Comparison of ENCODE assay signal across 11 mouse cellular contexts in genomic region chr13:37492115-37493001, GRCm38 (mm10).
DNase-seq lines count a peak whose midpoint lies in the region; ATAC-seq and TF ChIP-seq lines count a peak whose summit lies in the region.
"Had no signal": no experiment of that assay in that cellular context is flagged by ENCODE, and none has a peak within 500 bp of the region (broad histone marks: within the 10 kb centered on the region; RNA-seq: fewer than 3 reads in every experiment).

No protein-coding gene starts in this region.

- no peak overlapping the region for H3K4me2 ChIP-seq in embryonic facial prominence, embryonic 14.5 days (ENCODE audit: low read depth, low read length)
- no peak overlapping the region for H3K4me2 ChIP-seq in lung, embryonic 16.5 days (ENCODE audit: low read depth, low read length)
- no peak overlapping the region for H3K4me2 ChIP-seq in midbrain, postnatal 0 days (ENCODE audit: low read depth, low read length, poor library complexity, severe bottlenecking)

- H3K9me3 ChIP-seq in embryonic facial prominence, embryonic 14.5 days (ENCODE audit: control insufficient read depth, low read length), result no peaks in the 10 kb centered on the region
- H3K9me3 ChIP-seq in lung, embryonic 16.5 days (ENCODE audit: control insufficient read depth, low read length), result no peaks in the 10 kb centered on the region
- H3K9me3 ChIP-seq in midbrain, postnatal 0 days (ENCODE audit: low read length), result no peaks in the 10 kb centered on the region

- H3K4me1 ChIP-seq in kidney, adult 2 months (ENCODE audit: control insufficient read depth, insufficient read depth, low read length), result no peaks in the 10 kb centered on the region
- H3K4me1 ChIP-seq in embryonic facial prominence, embryonic 14.5 days (ENCODE audit: control insufficient read depth, insufficient read depth, low read length), result peaks cover 11% of the 10 kb centered on the region; the same call in 1 of the 2 replicates
- H3K4me1 ChIP-seq in lung, embryonic 16.5 days (replicated peaks; ENCODE audit: control insufficient read depth, insufficient read depth, low read length), result peaks cover 13% of the 10 kb centered on the region; the same call in 1 of the 2 replicates
- H3K4me1 ChIP-seq in midbrain, postnatal 0 days (ENCODE audit: insufficient read depth, low read length), result no peaks in the 10 kb centered on the region

- ATAC-seq in embryonic facial prominence, embryonic 14.5 days (ENCODE audit: low read depth), result peak; percentile 50; the same call in 1 of the 2 replicates
- ATAC-seq in lung, embryonic 16.5 days (ENCODE audit: low read depth), result peak; percentile 78
- no peak for ATAC-seq in midbrain, postnatal 0 days (ENCODE audit: low FRiP score)

- peak; percentile 49 for DNase-seq in kidney, adult 2 months
- DNase-seq in kidney, adult 9 months, result no peak
- DNase-seq in adipocyte (ENCODE audit: low spot score), result peak; percentile 72
- peak; percentile 69 for DNase-seq in embryonic facial prominence, embryonic 14.5 days (ENCODE audit: low spot score)
- DNase-seq in urinary bladder, adult 18-20 months (ENCODE audit: low spot score in 2 of 2), result no peak
- DNase-seq in cerebellum, adult 9-11 months, result no peak
- DNase-seq in midbrain, postnatal 0 days (ENCODE audit: low spot score), result no peak
- DNase-seq: cerebellum, postnatal 36 days; heart, postnatal 4 days; layer of hippocampus, postnatal 36 days had no signal

- WGBS in kidney, adult 2 months, result 60% methylated on average over 11 of the region's 11 CpGs
- WGBS in embryonic facial prominence, embryonic 14.5 days, result 45% methylated on average over 11 of the region's 11 CpGs
- WGBS in lung, embryonic 16.5 days, result 54% methylated on average over 11 of the region's 11 CpGs
- WGBS in midbrain, postnatal 0 days, result 82% methylated on average over 11 of the region's 11 CpGs

- TF ChIP-seq CTCF in kidney, adult 2 months (conservative IDR thresholded peaks at IDR 0.05; ENCODE audit: insufficient read depth, insufficient read length, low read depth, low read length), result no peak
- no peak for TF ChIP-seq CTCF in midbrain, postnatal 0 days (IDR thresholded peaks at IDR 0.05)

- no peaks in the 10 kb centered on the region for H3K27me3 ChIP-seq in kidney, adult 2 months (replicated peaks; ENCODE audit: control insufficient read depth, insufficient read depth, low read length)
- H3K27me3 ChIP-seq in embryonic facial prominence, embryonic 14.5 days (replicated peaks; ENCODE audit: control insufficient read depth, insufficient read depth, low read length), result no peaks in the 10 kb centered on the region
- no peaks in the 10 kb centered on the region for H3K27me3 ChIP-seq in lung, embryonic 16.5 days (ENCODE audit: control insufficient read depth, insufficient read depth, low read depth, low read length)
- no peaks in the 10 kb centered on the region for H3K27me3 ChIP-seq in midbrain, postnatal 0 days (ENCODE audit: insufficient read depth, low read length)

- H3K36me3 ChIP-seq in kidney, adult 2 months (ENCODE audit: control insufficient read depth, insufficient read depth, low read length), result no peaks in the 10 kb centered on the region
- no peaks in the 10 kb centered on the region for H3K36me3 ChIP-seq in embryonic facial prominence, embryonic 14.5 days (ENCODE audit: control insufficient read depth, insufficient read depth, low read length)
- no peaks in the 10 kb centered on the region for H3K36me3 ChIP-seq in lung, embryonic 16.5 days (ENCODE audit: control insufficient read depth, insufficient read depth, low read length)
- no peaks in the 10 kb centered on the region for H3K36me3 ChIP-seq in midbrain, postnatal 0 days (ENCODE audit: insufficient read depth, low read length)

- no peak overlapping the region for H3K27ac ChIP-seq in kidney, adult 2 months (ENCODE audit: insufficient read depth, low read depth, low read length)
- peak overlapping the region; percentile 63 for H3K27ac ChIP-seq in embryonic facial prominence, embryonic 14.5 days (replicated peaks; ENCODE audit: low read depth, low read length)
- peak overlapping the region; percentile 83 for H3K27ac ChIP-seq in lung, embryonic 16.5 days (ENCODE audit: low read length)
- H3K27ac ChIP-seq in midbrain, postnatal 0 days (ENCODE audit: low read depth, low read length), result no peak overlapping the region

- no peak overlapping the region for H3K9ac ChIP-seq in embryonic facial prominence, embryonic 14.5 days (ENCODE audit: low read depth, low read length)
- H3K9ac ChIP-seq in lung, embryonic 16.5 days (ENCODE audit: low read length), result no peak overlapping the region
- no peak overlapping the region for H3K9ac ChIP-seq in midbrain, postnatal 0 days (replicated peaks; ENCODE audit: low read length, poor library complexity, severe bottlenecking)

- no peak for TF ChIP-seq POLR2A in kidney, adult 2 months (IDR thresholded peaks at IDR 0.05; ENCODE audit: low read depth, low read length)

- no peak overlapping the region for H3K4me3 ChIP-seq in kidney, adult 2 months (ENCODE audit: insufficient read depth, low read depth, low read length)
- H3K4me3 ChIP-seq in embryonic facial prominence, embryonic 14.5 days (ENCODE audit: low read depth, low read length), result no peak overlapping the region
- no peak overlapping the region for H3K4me3 ChIP-seq in lung, embryonic 16.5 days (ENCODE audit: low read length)
- no peak overlapping the region for H3K4me3 ChIP-seq in midbrain, postnatal 0 days (ENCODE audit: low read depth, low read length)

Comparison
In these comparisons a context has a peak if more than half of its experiments do, and no peak if none do; other contexts are left out.
1. DNase-seq: peak in kidney, adult 2 months (single experiment), adipocyte (single experiment) and embryonic facial prominence, embryonic 14.5 days (single experiment); none in kidney, adult 9 months (single experiment), urinary bladder, adult 18-20 months (0 of 2), cerebellum, adult 9-11 months (single experiment) and midbrain, postnatal 0 days (single experiment).
2. H3K27ac ChIP-seq: peak in embryonic facial prominence, embryonic 14.5 days (single experiment) and lung, embryonic 16.5 days (single experiment); none in kidney, adult 2 months (single experiment) and midbrain, postnatal 0 days (single experiment).